Mouse (Mus musculus): ENCODE measurements around the gene St5. TPM values are rescaled to one million over a fixed set of nuclear protein-coding genes. Genes with fewer than 3 reads are reported as not detected.
A peak's percentile ranks its signal among the peaks of the same experiment; 100 is the strongest.

The St5 gene
- polyA plus RNA-seq, 1 experiment = 34.6 TPM

DNA sequence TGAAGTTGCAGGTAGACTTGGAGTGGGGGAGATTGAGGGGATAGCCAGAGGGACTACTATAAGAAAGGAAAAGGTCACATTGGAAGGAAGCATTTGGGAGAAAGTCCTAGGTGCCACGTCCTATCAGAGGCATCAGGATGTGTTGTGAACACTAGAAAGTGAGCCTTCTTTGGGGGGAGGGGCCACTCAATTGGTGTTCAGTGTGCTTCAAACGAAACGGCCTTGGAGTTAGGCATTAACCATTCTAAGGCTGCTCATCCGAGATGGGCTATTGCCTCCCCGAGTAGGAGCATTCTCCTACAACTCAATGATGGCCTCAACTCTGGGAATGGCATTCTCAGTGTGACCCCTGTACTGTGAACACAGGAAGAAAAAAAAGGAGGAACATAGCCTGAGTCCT is 140.7 kb downstream of the St5 start:
- Histone ChIP-seq H3K36me3 (ENCODE audit: control insufficient read depth, insufficient read depth, low read length) (no peaks in the 10 kb centered on the region), H3K4me3 (ENCODE audit: extremely low read depth, insufficient read depth, insufficient read length) (no peak overlapping the region), H3K27ac (ENCODE audit: insufficient read depth, low read length) (peak overlapping the region; percentile 69), H3K27me3 (ENCODE audit: control insufficient read depth, insufficient read depth, low read length) (no peaks in the 10 kb centered on the region), H3K4me1 (ENCODE audit: control insufficient read depth, insufficient read depth, insufficient read length) (peaks cover 3% of the 10 kb centered on the region; the same call in 1 of the 2 replicates)
- TF ChIP-seq POLR2A (IDR thresholded peaks at IDR 0.05; ENCODE audit: low read depth, low read length) = no peak
- no peak for TF ChIP-seq CTCF (IDR thresholded peaks at IDR 0.05; ENCODE audit: extremely low read depth, insufficient read depth, insufficient read length, insufficient replicate concordance)
- no peak for DNase-seq (ENCODE audit: low read depth in 1 of 2, low spot score in 2 of 2)
- 70% methylated on average over 5 of the region's 5 CpGs for WGBS

DNA sequence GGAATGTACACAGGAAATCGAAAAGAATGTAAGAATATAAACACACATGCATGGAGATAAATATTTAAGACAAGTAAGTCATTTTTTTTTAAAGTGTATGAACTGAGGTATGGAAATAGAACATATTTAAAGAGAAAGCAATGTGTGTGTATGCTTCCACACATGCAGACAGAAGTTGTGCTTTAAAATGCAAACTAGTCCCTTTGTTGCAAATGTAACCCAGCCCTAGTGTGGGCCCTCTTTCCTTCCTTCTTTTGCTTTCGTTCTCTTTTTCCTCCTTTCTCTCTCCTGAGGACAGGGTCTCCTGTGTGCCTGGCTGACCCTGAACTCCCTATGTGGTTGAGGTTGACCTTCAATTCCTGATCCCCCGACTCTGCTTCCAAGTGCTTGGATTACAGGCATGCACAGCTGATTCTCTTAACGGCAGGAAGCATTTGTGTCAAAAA is 141.2 kb downstream of the St5 start:
- peaks cover 3% of the 10 kb centered on the region; the same call in 1 of the 2 replicates for H3K4me1 ChIP-seq (ENCODE audit: control insufficient read depth, insufficient read depth, insufficient read length)
- TF ChIP-seq POLR2A (IDR thresholded peaks at IDR 0.05; ENCODE audit: low read depth, low read length) = no peak
- no peak for TF ChIP-seq CTCF (IDR thresholded peaks at IDR 0.05; ENCODE audit: extremely low read depth, insufficient read depth, insufficient read length, insufficient replicate concordance)
- no peak for DNase-seq (ENCODE audit: low read depth in 1 of 2, low spot score in 2 of 2)
- no peaks in the 10 kb centered on the region for H3K27me3 ChIP-seq (ENCODE audit: control insufficient read depth, insufficient read depth, low read length)
- peak overlapping the region; percentile 69 for H3K27ac ChIP-seq (ENCODE audit: insufficient read depth, low read length)
- peak overlapping the region; percentile 44; the same call in 1 of the 2 replicates for H3K4me3 ChIP-seq (ENCODE audit: extremely low read depth, insufficient read depth, insufficient read length)
- no peaks in the 10 kb centered on the region for H3K36me3 ChIP-seq (ENCODE audit: control insufficient read depth, insufficient read depth, low read length)
- WGBS = 29% methylated on average over 4 of the region's 4 CpGs

DNA sequence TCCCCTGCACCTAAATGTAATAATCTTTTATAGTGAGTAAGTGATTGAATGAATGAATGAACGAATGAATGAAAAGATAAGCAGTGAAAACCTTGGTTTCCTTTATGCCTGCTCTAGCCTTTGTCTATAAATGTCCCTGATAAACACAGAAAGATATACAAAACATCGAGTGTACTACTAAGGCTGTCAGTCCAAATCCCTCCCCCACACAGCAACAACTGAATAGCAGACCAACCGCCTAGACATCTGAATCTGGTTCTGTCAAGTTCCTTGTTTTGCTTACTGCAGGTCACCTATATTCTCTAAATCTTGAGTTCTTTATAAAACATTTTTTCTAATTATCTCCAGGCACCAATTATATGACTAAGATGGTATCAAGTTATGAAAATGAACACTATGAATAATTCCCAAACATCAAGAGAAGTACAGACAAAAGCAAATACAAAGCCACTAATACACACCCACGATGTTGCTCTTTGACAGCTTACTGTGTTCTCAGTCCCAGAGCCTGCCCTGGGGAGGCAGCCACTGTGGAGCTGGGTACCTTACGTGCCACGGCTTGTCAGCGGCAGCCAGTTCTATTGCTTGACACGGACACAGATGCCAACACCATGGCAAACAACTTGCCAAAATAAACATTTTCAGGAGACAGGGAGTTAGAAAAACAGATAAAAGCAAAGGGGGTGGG is 141.8 kb downstream of the St5 start:
- Histone ChIP-seq H3K27me3 (ENCODE audit: control insufficient read depth, insufficient read depth, low read length) (no peaks in the 10 kb centered on the region), H3K4me1 (ENCODE audit: control insufficient read depth, insufficient read depth, insufficient read length) (peaks cover 3% of the 10 kb centered on the region; the same call in 1 of the 2 replicates), H3K27ac (ENCODE audit: insufficient read depth, low read length) (peak overlapping the region; percentile 19), H3K4me3 (ENCODE audit: extremely low read depth, insufficient read depth, insufficient read length) (no peak overlapping the region), H3K36me3 (ENCODE audit: control insufficient read depth, insufficient read depth, low read length) (no peaks in the 10 kb centered on the region)
- no peak for DNase-seq (ENCODE audit: low read depth in 1 of 2, low spot score in 2 of 2)
- TF ChIP-seq CTCF (IDR thresholded peaks at IDR 0.05; ENCODE audit: extremely low read depth, insufficient read depth, insufficient read length, insufficient replicate concordance) (no peak), POLR2A (IDR thresholded peaks at IDR 0.05; ENCODE audit: low read depth, low read length) (no peak)
- WGBS = 62% methylated on average over 8 of the region's 8 CpGs

DNA sequence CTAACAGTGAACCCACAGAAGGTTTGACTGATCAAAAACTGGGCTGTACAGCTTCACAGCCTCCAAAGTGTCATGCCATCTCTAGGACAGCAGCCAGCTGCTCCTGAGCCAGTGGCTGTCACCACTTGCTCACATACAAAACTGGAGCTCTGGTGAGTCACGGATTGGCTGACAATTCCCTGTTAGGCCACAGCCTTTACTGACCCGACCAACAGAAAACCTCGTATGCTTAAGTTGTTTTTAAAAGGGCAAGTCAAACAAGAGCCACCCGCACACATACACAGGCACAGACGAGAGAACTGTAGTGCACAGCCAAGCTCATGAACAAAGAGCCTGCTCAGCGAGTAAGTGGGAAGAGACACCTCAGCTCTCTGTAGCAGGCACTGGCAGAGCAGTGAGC is 143.9 kb downstream of the St5 start:
- Histone ChIP-seq H3K36me3 (ENCODE audit: control insufficient read depth, insufficient read depth, low read length) (no peaks in the 10 kb centered on the region), H3K27ac (ENCODE audit: insufficient read depth, low read length) (no peak overlapping the region), H3K4me1 (ENCODE audit: control insufficient read depth, insufficient read depth, insufficient read length) (peaks cover 3% of the 10 kb centered on the region; the same call in 1 of the 2 replicates), H3K4me3 (ENCODE audit: extremely low read depth, insufficient read depth, insufficient read length) (no peak overlapping the region), H3K27me3 (ENCODE audit: control insufficient read depth, insufficient read depth, low read length) (no peaks in the 10 kb centered on the region)
- no peak for TF ChIP-seq POLR2A (IDR thresholded peaks at IDR 0.05; ENCODE audit: low read depth, low read length)
- 85% methylated on average over 6 of the region's 6 CpGs for WGBS
- no peak for DNase-seq (ENCODE audit: low read depth in 1 of 2, low spot score in 2 of 2)

DNA sequence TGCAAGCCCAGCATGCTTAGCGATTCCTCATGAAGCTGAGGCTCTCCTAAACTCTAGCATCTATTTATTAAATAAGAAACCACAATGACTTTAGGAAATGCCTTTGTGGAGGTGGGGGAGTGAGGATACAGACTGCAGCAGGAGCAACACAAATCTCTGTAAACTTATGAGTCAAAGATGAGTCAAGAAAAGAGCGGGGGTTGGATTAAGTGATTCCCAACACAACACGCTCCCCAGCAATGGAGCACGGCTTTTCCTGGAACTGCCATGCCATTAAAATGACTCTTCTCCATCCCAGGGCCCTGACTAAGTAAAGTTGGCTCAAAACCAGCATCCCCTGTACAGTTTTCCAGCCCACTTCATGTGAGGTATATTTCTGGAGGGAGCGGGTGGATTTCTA is 156.7 kb downstream of the St5 start:
- H3K4me3 ChIP-seq (ENCODE audit: extremely low read depth, insufficient read depth, insufficient read length) = no peak overlapping the region
- no peak for TF ChIP-seq POLR2A (IDR thresholded peaks at IDR 0.05; ENCODE audit: low read depth, low read length)
- TF ChIP-seq CTCF (IDR thresholded peaks at IDR 0.05; ENCODE audit: extremely low read depth, insufficient read depth, insufficient read length, insufficient replicate concordance) = no peak
- 91% methylated on average over 5 of the region's 5 CpGs for WGBS
- peaks cover 4% of the 10 kb centered on the region; the same call in 1 of the 2 replicates for H3K4me1 ChIP-seq (ENCODE audit: control insufficient read depth, insufficient read depth, insufficient read length)
- no peaks in the 10 kb centered on the region for H3K27me3 ChIP-seq (ENCODE audit: control insufficient read depth, insufficient read depth, low read length)
- H3K36me3 ChIP-seq (ENCODE audit: control insufficient read depth, insufficient read depth, low read length) = no peaks in the 10 kb centered on the region
- no peak overlapping the region; the same call in 1 of the 2 replicates for H3K27ac ChIP-seq (ENCODE audit: insufficient read depth, low read length)
- no peak for DNase-seq (ENCODE audit: low read depth in 1 of 2, low spot score in 2 of 2)

DNA sequence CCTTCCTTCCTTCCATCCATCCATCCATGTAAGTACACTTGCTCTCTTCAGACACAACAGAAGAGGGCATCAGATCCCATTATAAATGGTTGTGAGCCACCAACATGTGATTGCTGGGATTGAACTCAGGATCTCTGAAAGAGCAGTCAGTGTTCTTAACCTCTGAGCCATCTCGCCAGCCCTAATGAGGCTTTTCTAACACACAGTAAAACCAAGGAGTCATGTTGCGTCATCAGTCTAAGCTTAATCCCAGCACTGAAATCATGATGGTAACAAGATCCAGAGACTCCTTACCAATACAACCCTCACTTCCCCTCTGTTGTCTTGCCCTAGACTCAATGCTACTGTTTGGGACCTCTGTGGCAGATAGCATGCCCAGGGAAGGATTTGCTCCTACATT is 157.2 kb downstream of the St5 start:
- H3K4me1 ChIP-seq (ENCODE audit: control insufficient read depth, insufficient read depth, insufficient read length) = peaks cover 4% of the 10 kb centered on the region; the same call in 1 of the 2 replicates
- no peaks in the 10 kb centered on the region for H3K36me3 ChIP-seq (ENCODE audit: control insufficient read depth, insufficient read depth, low read length)
- WGBS = 91% methylated on average over 2 of the region's 2 CpGs
- no peaks in the 10 kb centered on the region for H3K27me3 ChIP-seq (ENCODE audit: control insufficient read depth, insufficient read depth, low read length)
- no peak overlapping the region for H3K4me3 ChIP-seq (ENCODE audit: extremely low read depth, insufficient read depth, insufficient read length)
- H3K27ac ChIP-seq (ENCODE audit: insufficient read depth, low read length) = no peak overlapping the region; the same call in 1 of the 2 replicates
- DNase-seq (ENCODE audit: low read depth in 1 of 2, low spot score in 2 of 2) = no peak
- TF ChIP-seq POLR2A (IDR thresholded peaks at IDR 0.05; ENCODE audit: low read depth, low read length) = no peak
- TF ChIP-seq CTCF (IDR thresholded peaks at IDR 0.05; ENCODE audit: extremely low read depth, insufficient read depth, insufficient read length, insufficient replicate concordance) = no peak

All from spleen, adult 2 months (tissue).